ENCODE assay signal across 13 mouse cellular contexts in genomic region chr9:47218101-47218500, GRCm38 (mm10).
DNase-seq lines count a peak whose midpoint lies in the region.
"Had no signal": no experiment of that assay in that cellular context is flagged by ENCODE, and none has a peak within 500 bp of the region (broad histone marks: within the 10 kb centered on the region; RNA-seq: fewer than 3 reads in every experiment).

No protein-coding gene starts in this region.

- intact Hi-C loops in left cerebral cortex, postnatal 4 days (cut with DNase I), result no loop called here
- intact Hi-C loops in left cerebral cortex, postnatal 36 days (cut with DNase I), result no loop called here

- peak; percentile 9 for DNase-seq in adrenal gland, postnatal 10 days
- no peak for DNase-seq in adrenal gland, adult 18-20 months (ENCODE audit: low spot score in 2 of 2)
- DNase-seq in adrenal gland, postnatal 25 days, result peak; percentile 5
- no peak for DNase-seq in adrenal gland, adult 2 months
- DNase-seq in cerebellum, postnatal 14 days, result peak; percentile 59 to 64
- no peak for DNase-seq in cerebellum, adult 11-12 months
- DNase-seq in left cerebral cortex, postnatal 4 days, result peak; percentile 15
- DNase-seq in left cerebral cortex, postnatal 36 days (ENCODE audit: low spot score in 2 of 2), result no peak
- DNase-seq: adrenal gland, adult 8-10 months; B cell, adult 2 months; cerebellum, adult 18-20 months; cerebellum, adult 9-10 months; forebrain, postnatal 0 days had no signal

Comparison
In these comparisons a context has a peak if more than half of its experiments do, and no peak if none do; other contexts are left out.
1. DNase-seq: peak in adrenal gland, postnatal 10 days (single experiment), adrenal gland, postnatal 25 days (single experiment), cerebellum, postnatal 14 days (2 of 2) and left cerebral cortex, postnatal 4 days (single experiment); none in adrenal gland, adult 18-20 months (0 of 2), adrenal gland, adult 2 months (single experiment), cerebellum, adult 11-12 months (single experiment) and left cerebral cortex, postnatal 36 days (0 of 2).